Mouse (Mus musculus): ENCODE data around the gene Unc45b. TPM values are rescaled to one million over a fixed set of nuclear protein-coding genes. Genes with fewer than 3 reads are reported as not detected.
A peak's percentile ranks its signal among the peaks of the same experiment; 100 is the strongest.
"Not testable (repeated sequence)": the region's sequence is repeated elsewhere in the genome, so short reads cannot be mapped to it uniquely, and the experiment has no call there.

Unc45b gene
- polyA plus RNA-seq, 1 experiment from 2014 or later, result 7.5 TPM

DNA sequence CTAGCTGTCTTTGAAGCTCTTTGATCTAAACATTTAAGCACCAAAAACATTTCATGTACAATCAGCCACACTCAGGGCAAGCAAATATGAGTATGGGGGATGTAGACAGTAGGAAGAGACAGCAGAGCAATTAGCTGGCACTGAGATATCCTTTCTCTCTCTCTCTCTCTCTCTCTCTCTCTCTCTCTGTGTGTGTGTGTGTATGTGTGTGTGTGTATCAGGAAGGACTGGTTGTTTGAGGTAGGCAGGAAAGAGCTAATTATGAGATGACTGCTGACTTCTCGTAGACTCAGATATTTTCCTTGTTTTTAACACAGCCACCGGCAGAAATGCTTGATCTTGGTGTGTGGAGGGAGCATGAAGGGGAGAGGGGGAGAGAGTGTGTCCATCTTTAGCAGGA, 51.4 kb downstream of the Unc45b start:
- ATAC-seq (ENCODE audit: insufficient read depth, low FRiP score, low TSS enrichment) (no peak), DNase-seq (ENCODE audit: low spot score) (no peak)
- Histone ChIP-seq H3K4me1 (ENCODE audit: control insufficient read depth, insufficient read depth, low read length) (no peaks in the 10 kb centered on the region), H3K9me3 (ENCODE audit: control insufficient read depth, low read length) (no peaks in the 10 kb centered on the region), H3K4me3 (ENCODE audit: low read depth, low read length) (no peak overlapping the region), H3K36me3 (ENCODE audit: control insufficient read depth, insufficient read depth, low read length) (no peaks in the 10 kb centered on the region), H3K27ac (ENCODE audit: low read depth, low read length) (no peak overlapping the region), H3K9ac (ENCODE audit: low read length) (no peak overlapping the region), H3K27me3 (ENCODE audit: control insufficient read depth, insufficient read depth, low read length) (no peaks in the 10 kb centered on the region), H3K4me2 (ENCODE audit: low read depth) (no peak overlapping the region)
- 81% methylated on average over 2 of the region's 2 CpGs for WGBS

GRCm38 (mm10) chr11:82962215-82962614, 51.9 kb downstream of the Unc45b start:
- no peak for ATAC-seq (ENCODE audit: insufficient read depth, low FRiP score, low TSS enrichment)
- H3K27ac ChIP-seq (ENCODE audit: low read depth, low read length), result no peak overlapping the region
- H3K36me3 ChIP-seq (ENCODE audit: control insufficient read depth, insufficient read depth, low read length), result no peaks in the 10 kb centered on the region
- H3K4me3 ChIP-seq (ENCODE audit: low read depth, low read length), result no peak overlapping the region
- no peaks in the 10 kb centered on the region for H3K4me1 ChIP-seq (ENCODE audit: control insufficient read depth, insufficient read depth, low read length)
- no peak overlapping the region for H3K4me2 ChIP-seq (ENCODE audit: low read depth)
- no peaks in the 10 kb centered on the region for H3K27me3 ChIP-seq (ENCODE audit: control insufficient read depth, insufficient read depth, low read length)
- DNase-seq (ENCODE audit: low spot score), result no peak
- 90% methylated on average over 8 of the region's 8 CpGs for WGBS
- H3K9me3 ChIP-seq (ENCODE audit: control insufficient read depth, low read length), result no peaks in the 10 kb centered on the region
- no peak overlapping the region for H3K9ac ChIP-seq (ENCODE audit: low read length)

GRCm38 (mm10) chr11:82970712-82971589, 60.6 kb downstream of the Unc45b start:
- 12% methylated on average over 31 of the region's 31 CpGs for WGBS
- Histone ChIP-seq H3K4me1 (ENCODE audit: control insufficient read depth, insufficient read depth, low read length) (no peaks in the 10 kb centered on the region), H3K9me3 (ENCODE audit: control insufficient read depth, low read length) (no peaks in the 10 kb centered on the region), H3K9ac (ENCODE audit: low read length) (peak overlapping the region; percentile 23; the same call in 1 of the 2 replicates), H3K27me3 (ENCODE audit: control insufficient read depth, insufficient read depth, low read length) (no peaks in the 10 kb centered on the region), H3K27ac (ENCODE audit: low read depth, low read length) (no peak overlapping the region), H3K36me3 (ENCODE audit: control insufficient read depth, insufficient read depth, low read length) (no peaks in the 10 kb centered on the region), H3K4me2 (ENCODE audit: low read depth) (peak overlapping the region; percentile 28), H3K4me3 (ENCODE audit: low read depth, low read length) (no peak overlapping the region)
- peak; percentile 68 for DNase-seq (ENCODE audit: low spot score)
- ATAC-seq (ENCODE audit: insufficient read depth, low FRiP score, low TSS enrichment), result no peak

GRCm38 (mm10) chr11:82971590-82971974, 61.2 kb downstream of the Unc45b start:
- H3K4me1 ChIP-seq (ENCODE audit: control insufficient read depth, insufficient read depth, low read length), result no peaks in the 10 kb centered on the region
- no peaks in the 10 kb centered on the region for H3K9me3 ChIP-seq (ENCODE audit: control insufficient read depth, low read length)
- ATAC-seq (ENCODE audit: insufficient read depth, low FRiP score, low TSS enrichment) (no peak), DNase-seq (ENCODE audit: low spot score) (no peak)
- no peak overlapping the region for H3K4me3 ChIP-seq (ENCODE audit: low read depth, low read length)
- H3K36me3 ChIP-seq (ENCODE audit: control insufficient read depth, insufficient read depth, low read length), result no peaks in the 10 kb centered on the region
- WGBS, result 78% methylated on average over 11 of the region's 11 CpGs
- no peak overlapping the region for H3K4me2 ChIP-seq (ENCODE audit: low read depth)
- no peaks in the 10 kb centered on the region for H3K27me3 ChIP-seq (ENCODE audit: control insufficient read depth, insufficient read depth, low read length)
- H3K9ac ChIP-seq (ENCODE audit: low read length), result no peak overlapping the region
- H3K27ac ChIP-seq (ENCODE audit: low read depth, low read length), result no peak overlapping the region

GRCm38 (mm10) chr11:82973916-82974315, 63.6 kb downstream of the Unc45b start:
- H3K4me3 ChIP-seq (ENCODE audit: low read depth, low read length), result no peak overlapping the region
- no peak overlapping the region for H3K9ac ChIP-seq (ENCODE audit: low read length)
- H3K4me2 ChIP-seq (ENCODE audit: low read depth), result no peak overlapping the region
- DNase-seq (ENCODE audit: low spot score) (no peak), ATAC-seq (ENCODE audit: insufficient read depth, low FRiP score, low TSS enrichment) (no peak)
- no peak overlapping the region for H3K27ac ChIP-seq (ENCODE audit: low read depth, low read length)
- no peaks in the 10 kb centered on the region for H3K9me3 ChIP-seq (ENCODE audit: control insufficient read depth, low read length)
- no peaks in the 10 kb centered on the region for H3K36me3 ChIP-seq (ENCODE audit: control insufficient read depth, insufficient read depth, low read length)
- no peaks in the 10 kb centered on the region for H3K27me3 ChIP-seq (ENCODE audit: control insufficient read depth, insufficient read depth, low read length)
- H3K4me1 ChIP-seq (ENCODE audit: control insufficient read depth, insufficient read depth, low read length), result no peaks in the 10 kb centered on the region
- WGBS, result 45% methylated on average over 5 of the region's 5 CpGs

DNA sequence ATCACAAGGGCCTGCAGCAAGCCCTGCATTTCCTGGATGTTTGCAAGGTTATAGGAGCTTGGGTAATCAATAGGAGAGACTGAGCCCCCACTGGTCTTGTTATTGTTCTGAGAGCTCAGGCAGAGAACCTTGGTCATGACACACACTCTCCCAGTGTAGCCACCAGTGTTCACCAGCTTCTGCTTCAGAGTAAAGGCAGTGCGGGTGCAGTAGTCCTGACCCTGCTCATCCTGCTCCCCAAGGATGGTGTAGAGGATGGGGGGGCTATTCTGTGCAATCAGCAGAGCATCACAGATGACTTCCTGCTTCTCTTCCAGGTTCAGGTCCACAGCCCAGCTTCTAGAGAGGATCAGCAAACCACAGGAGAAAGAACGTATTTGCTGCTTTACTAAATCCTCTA, 72.1 kb downstream of the Unc45b start:
- H3K9ac ChIP-seq (ENCODE audit: low read length); H3K36me3 ChIP-seq (ENCODE audit: control insufficient read depth, insufficient read depth, low read length); DNase-seq (ENCODE audit: low spot score); ATAC-seq (ENCODE audit: insufficient read depth, low FRiP score, low TSS enrichment); H3K27me3 ChIP-seq (ENCODE audit: control insufficient read depth, insufficient read depth, low read length); H3K4me2 ChIP-seq (ENCODE audit: low read depth); H3K27ac ChIP-seq (ENCODE audit: low read depth, low read length); H3K9me3 ChIP-seq (ENCODE audit: control insufficient read depth, low read length); H3K4me1 ChIP-seq (ENCODE audit: control insufficient read depth, insufficient read depth, low read length); H3K4me3 ChIP-seq (ENCODE audit: low read depth, low read length): not testable (repeated sequence)
- 93% methylated on average over 2 of the region's 2 CpGs for WGBS

GRCm38 (mm10) chr11:82983193-82983592, 72.8 kb downstream of the Unc45b start:
- H3K27ac ChIP-seq (ENCODE audit: low read depth, low read length), result no peak overlapping the region
- no peaks in the 10 kb centered on the region for H3K4me1 ChIP-seq (ENCODE audit: control insufficient read depth, insufficient read depth, low read length)
- H3K27me3 ChIP-seq (ENCODE audit: control insufficient read depth, insufficient read depth, low read length), result no peaks in the 10 kb centered on the region
- no peaks in the 10 kb centered on the region for H3K36me3 ChIP-seq (ENCODE audit: control insufficient read depth, insufficient read depth, low read length)
- DNase-seq (ENCODE audit: low spot score) (no peak), ATAC-seq (ENCODE audit: insufficient read depth, low FRiP score, low TSS enrichment) (no peak)
- no peak overlapping the region for H3K9ac ChIP-seq (ENCODE audit: low read length)
- no peak overlapping the region for H3K4me2 ChIP-seq (ENCODE audit: low read depth)
- 80% methylated on average over 17 of the region's 17 CpGs for WGBS
- no peak overlapping the region for H3K4me3 ChIP-seq (ENCODE audit: low read depth, low read length)
- H3K9me3 ChIP-seq (ENCODE audit: control insufficient read depth, low read length), result no peaks in the 10 kb centered on the region

GRCm38 (mm10) chr11:82987621-82988020, 77.3 kb downstream of the Unc45b start:
- 85% methylated on average over 6 of the region's 6 CpGs for WGBS
- ATAC-seq (ENCODE audit: insufficient read depth, low FRiP score, low TSS enrichment) (no peak), DNase-seq (ENCODE audit: low spot score) (no peak)
- Histone ChIP-seq H3K4me2 (ENCODE audit: low read depth) (no peak overlapping the region), H3K27ac (ENCODE audit: low read depth, low read length) (no peak overlapping the region), H3K9ac (ENCODE audit: low read length) (no peak overlapping the region), H3K9me3 (ENCODE audit: control insufficient read depth, low read length) (no peaks in the 10 kb centered on the region), H3K36me3 (ENCODE audit: control insufficient read depth, insufficient read depth, low read length) (no peaks in the 10 kb centered on the region), H3K4me3 (ENCODE audit: low read depth, low read length) (no peak overlapping the region), H3K4me1 (ENCODE audit: control insufficient read depth, insufficient read depth, low read length) (peaks cover 6% of the 10 kb centered on the region; the same call in 1 of the 2 replicates), H3K27me3 (ENCODE audit: control insufficient read depth, insufficient read depth, low read length) (no peaks in the 10 kb centered on the region)

GRCm38 (mm10) chr11:82989357-82989756, 79.0 kb downstream of the Unc45b start:
- H3K4me2 ChIP-seq (ENCODE audit: low read depth), result no peak overlapping the region
- H3K9me3 ChIP-seq (ENCODE audit: control insufficient read depth, low read length), result no peaks in the 10 kb centered on the region
- DNase-seq (ENCODE audit: low spot score), result peak; percentile 15
- peaks cover 6% of the 10 kb centered on the region; the same call in 1 of the 2 replicates for H3K4me1 ChIP-seq (ENCODE audit: control insufficient read depth, insufficient read depth, low read length)
- no peak overlapping the region for H3K4me3 ChIP-seq (ENCODE audit: low read depth, low read length)
- no peak overlapping the region for H3K27ac ChIP-seq (ENCODE audit: low read depth, low read length)
- no peak for ATAC-seq (ENCODE audit: insufficient read depth, low FRiP score, low TSS enrichment)
- 28% methylated on average over 12 of the region's 12 CpGs for WGBS
- H3K9ac ChIP-seq (ENCODE audit: low read length), result no peak overlapping the region
- H3K27me3 ChIP-seq (ENCODE audit: control insufficient read depth, insufficient read depth, low read length), result no peaks in the 10 kb centered on the region
- H3K36me3 ChIP-seq (ENCODE audit: control insufficient read depth, insufficient read depth, low read length), result no peaks in the 10 kb centered on the region

All from neural tube, embryonic 11.5 days (tissue).